ENCODE assay signal across 1 mouse cellular context in genomic region chr1:43144338-43144906, GRCm38 (mm10).
TF ChIP-seq lines count a peak whose summit lies in the region.

No protein-coding gene starts in this region.

TF ChIP-seq in CH12.LX, 34 proteins besides CTCF, POLR2A, EP300 and RAD21:
- TF ChIP-seq ZKSCAN1 (IDR thresholded peaks at IDR 0.05; ENCODE audit: borderline replicate concordance, low read depth, low read length) (no peak), GABPA (IDR thresholded peaks at IDR 0.05; ENCODE audit: insufficient replicate concordance, low read depth, low read length) (no peak), BHLHE40 (IDR thresholded peaks at IDR 0.05; ENCODE audit: low read depth, low read length) (peak; percentile 62), UBTF (IDR thresholded peaks at IDR 0.05; ENCODE audit: low read depth, low read length) (no peak), MYC (IDR thresholded peaks at IDR 0.05; ENCODE audit: low read depth, low read length) (0 out of 2 replicates have a peak, but pooled peaks have one; percentile 36), MEF2A (IDR thresholded peaks at IDR 0.05; ENCODE audit: borderline replicate concordance, low read depth, low read length) (peak; percentile 28; the same call in 1 of the 2 replicates), ETS1 (conservative IDR thresholded peaks at IDR 0.05; ENCODE audit: low read depth, low read length) (peak; percentile 67), IRF4 (IDR thresholded peaks at IDR 0.05; ENCODE audit: low read depth, low read length) (peak; percentile 49), MXI1 (IDR thresholded peaks at IDR 0.05; ENCODE audit: low read depth, low read length) (peak; percentile 36; the same call in 1 of the 2 replicates), JUN (IDR thresholded peaks at IDR 0.05; ENCODE audit: insufficient read depth, low read depth, low read length) (no peak), ZMIZ1 (IDR thresholded peaks at IDR 0.05; ENCODE audit: low read depth, low read length) (no peak), MAZ (IDR thresholded peaks at IDR 0.05; ENCODE audit: low read depth, low read length) (peak; percentile 55), TCF12 (IDR thresholded peaks at IDR 0.05; ENCODE audit: low read depth, low read length) (peak; percentile 11; the same call in 1 of the 2 replicates)
